In the genomic region with DNA sequence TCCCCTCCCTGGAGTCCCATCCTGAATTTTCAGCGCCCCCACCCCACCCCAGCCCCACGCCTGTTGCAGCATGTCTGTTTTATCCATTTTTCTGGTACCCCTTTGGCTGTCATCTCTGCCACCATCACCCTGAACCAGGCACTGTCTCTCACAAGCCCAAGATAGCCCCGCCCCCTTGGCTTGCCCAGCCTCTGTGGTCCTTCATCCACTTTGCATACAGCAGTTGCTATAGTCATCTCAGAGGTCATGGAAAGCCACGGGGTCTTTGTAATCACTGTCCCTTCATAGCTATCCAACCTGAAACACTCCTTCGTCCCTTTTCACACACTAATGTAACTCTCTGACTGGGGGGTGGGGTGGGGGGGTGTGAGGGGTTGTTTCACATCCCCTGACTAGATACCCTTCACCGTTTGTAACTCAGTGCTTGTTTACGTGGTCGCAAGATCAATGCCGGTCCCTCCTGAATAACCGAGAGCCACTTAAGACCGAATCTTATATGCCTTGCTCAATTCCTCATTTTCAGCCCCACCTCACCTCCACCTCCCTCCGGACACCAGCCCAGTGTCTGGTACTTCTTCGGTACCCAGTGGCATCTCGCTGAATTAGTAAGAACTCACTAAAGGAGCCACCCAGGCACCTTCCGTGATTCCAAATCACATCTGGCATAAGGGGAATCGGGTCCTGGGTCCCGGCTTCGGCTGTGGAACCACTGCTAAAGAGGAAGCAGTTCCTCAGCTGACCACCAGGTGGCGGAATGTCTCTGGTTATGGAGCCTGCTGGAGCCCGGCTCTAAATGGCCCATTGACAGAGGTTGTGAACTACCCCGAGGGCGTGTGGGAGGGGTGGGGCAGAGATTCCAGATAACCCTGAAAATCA, we compare ENCODE assay signal across 1 mouse cellular context.
TF ChIP-seq lines count a peak whose summit lies in the region.

No protein-coding gene starts in this region.

TF ChIP-seq in CH12.LX, 34 proteins besides CTCF, POLR2A, EP300 and RAD21 (continued from another document):
- TF ChIP-seq RCOR1 (conservative IDR thresholded peaks at IDR 0.05; ENCODE audit: low read depth, low read length) (0 out of 2 replicates have a peak, but pooled peaks have one; percentile 43), SIN3A (IDR thresholded peaks at IDR 0.05; ENCODE audit: low read length) (peak; percentile 80; the same call in 1 of the 2 replicates), CHD2 (IDR thresholded peaks at IDR 0.05; ENCODE audit: low read length) (no peak), KAT2A (IDR thresholded peaks at IDR 0.05; ENCODE audit: insufficient replicate concordance, low read length) (no peak), PAX5 (IDR thresholded peaks at IDR 0.05; ENCODE audit: low read length) (no peak), UBTF (IDR thresholded peaks at IDR 0.05; ENCODE audit: low read depth, low read length) (peak; percentile 59; the same call in 1 of the 2 replicates), GABPA (IDR thresholded peaks at IDR 0.05; ENCODE audit: insufficient replicate concordance, low read depth, low read length) (no peak), ZMIZ1 (IDR thresholded peaks at IDR 0.05; ENCODE audit: low read depth, low read length) (no peak), USF2 (conservative IDR thresholded peaks at IDR 0.05; ENCODE audit: low read depth, low read length) (no peak), JUN (IDR thresholded peaks at IDR 0.05; ENCODE audit: insufficient read depth, low read depth, low read length) (no peak), ZKSCAN1 (IDR thresholded peaks at IDR 0.05; ENCODE audit: borderline replicate concordance, low read depth, low read length) (no peak), E2F4 (IDR thresholded peaks at IDR 0.05; ENCODE audit: insufficient replicate concordance, low read depth, low read length) (no peak), ETS1 (conservative IDR thresholded peaks at IDR 0.05; ENCODE audit: low read depth, low read length) (no peak), ELF1 (IDR thresholded peaks at IDR 0.05; ENCODE audit: low read depth, low read length) (peak; percentile 60), MEF2A (IDR thresholded peaks at IDR 0.05; ENCODE audit: borderline replicate concordance, low read depth, low read length) (no peak), MXI1 (IDR thresholded peaks at IDR 0.05; ENCODE audit: low read depth, low read length) (peak; percentile 80), NELFE (IDR thresholded peaks at IDR 0.05; ENCODE audit: low read depth, low read length) (peak; percentile 58; the same call in 1 of the 2 replicates), MYC (IDR thresholded peaks at IDR 0.05; ENCODE audit: low read depth, low read length) (no peak), BHLHE40 (IDR thresholded peaks at IDR 0.05; ENCODE audit: low read depth, low read length) (0 out of 2 replicates have a peak, but pooled peaks have one; percentile 18), ZC3H11A (IDR thresholded peaks at IDR 0.05; ENCODE audit: low read depth, low read length) (peak; percentile 68), MAX (IDR thresholded peaks at IDR 0.05; ENCODE audit: low read length) (peak; percentile 13; the same call in 1 of the 2 replicates), NRF1 (IDR thresholded peaks at IDR 0.05; ENCODE audit: low read depth, low read length) (no peak), MAZ (IDR thresholded peaks at IDR 0.05; ENCODE audit: low read depth, low read length) (peak; percentile 67; the same call in 1 of the 2 replicates)
